Mouse (Mus musculus): ENCODE data around the gene Grhpr. TPM values are rescaled to one million over a fixed set of nuclear protein-coding genes. Genes with fewer than 3 reads are reported as not detected.
A peak's percentile ranks its signal among the peaks of the same experiment; 100 is the strongest.
"Not testable (repeated sequence)": the region's sequence is repeated elsewhere in the genome, so short reads cannot be mapped to it uniquely, and the experiment has no call there.

Gene Grhpr
- 89.0 and 89.3 TPM in 2 replicates for polyA plus RNA-seq (2016; fragmentation: Nextera tagmentation; extraction: Ambion mirVana)

GRCm38 (mm10) chr4:44981280-44981973 lies at the start of gene Grhpr:
TSS of gene Grhpr (plus strand) at chr4:44981395.
- ATAC-seq (ENCODE audit: insufficient number of reproducible peaks, low FRiP score) = peak; percentile 96
- peak within 1 kb of the TSS; percentile 64 for H3K4me3 ChIP-seq
- peaks cover 30% of the 10 kb centered on the region for H3K4me1 ChIP-seq (replicated peaks)
- H3K9ac ChIP-seq = peak within 1 kb of the TSS; percentile 80
- peaks cover 27% of the 10 kb centered on the region for H3K36me3 ChIP-seq
- no peaks in the 10 kb centered on the region for H3K9me3 ChIP-seq (replicated peaks)
- WGBS = 1% methylated on average over 40 of the region's 40 CpGs
- peak within 1 kb of the TSS; percentile 81 for H3K27ac ChIP-seq (ENCODE audit: poor library complexity, severe bottlenecking)
- H3K4me2 ChIP-seq = peak within 1 kb of the TSS; percentile 88
- H3K27me3 ChIP-seq (replicated peaks) = no peaks in the 10 kb centered on the region

- H3K27me3 ChIP-seq (replicated peaks) = no peaks in the 10 kb centered on the region
These were observed 49.5 kb upstream of the Grhpr start for GRCm38 (mm10) chr4:44931732-44932131.

GRCm38 (mm10) chr4:44938359-44939340 lies 42.5 kb upstream of the Grhpr start:
- Histone ChIP-seq H3K27ac (ENCODE audit: poor library complexity, severe bottlenecking) (no peak overlapping the region), H3K27me3 (replicated peaks) (no peaks in the 10 kb centered on the region; the same call in 1 of the 2 replicates), H3K9ac (no peak overlapping the region), H3K36me3 (peaks cover 6% of the 10 kb centered on the region; the same call in 1 of the 2 replicates), H3K4me2 (no peak overlapping the region), H3K9me3 (replicated peaks) (no peaks in the 10 kb centered on the region), H3K4me3 (no peak overlapping the region), H3K4me1 (replicated peaks) (no peaks in the 10 kb centered on the region)
- WGBS = 68% methylated on average over 8 of the region's 8 CpGs
- no peak for ATAC-seq (ENCODE audit: insufficient number of reproducible peaks, low FRiP score)

More at GRCm38 (mm10) chr4:44931732-44932131, 49.5 kb upstream of the Grhpr start:
- Histone ChIP-seq H3K9ac (no peak overlapping the region), H3K27ac (ENCODE audit: poor library complexity, severe bottlenecking) (no peak overlapping the region), H3K4me2 (no peak overlapping the region), H3K4me1 (replicated peaks) (no peaks in the 10 kb centered on the region), H3K9me3 (replicated peaks) (no peaks in the 10 kb centered on the region), H3K36me3 (peaks cover 52% of the 10 kb centered on the region), H3K4me3 (no peak overlapping the region)
- 92% methylated on average over 6 of the region's 6 CpGs for WGBS
- no peak for ATAC-seq (ENCODE audit: insufficient number of reproducible peaks, low FRiP score)

GRCm38 (mm10) chr4:44939576-44940249 lies 41.5 kb upstream of the Grhpr start:
- no peak for ATAC-seq (ENCODE audit: insufficient number of reproducible peaks, low FRiP score)
- Histone ChIP-seq H3K4me3 (no peak overlapping the region), H3K4me1 (replicated peaks) (no peaks in the 10 kb centered on the region), H3K9me3 (replicated peaks) (no peaks in the 10 kb centered on the region), H3K9ac (no peak overlapping the region), H3K36me3 (no peaks in the 10 kb centered on the region), H3K4me2 (no peak overlapping the region), H3K27me3 (replicated peaks) (no peaks in the 10 kb centered on the region; the same call in 1 of the 2 replicates), H3K27ac (ENCODE audit: poor library complexity, severe bottlenecking) (no peak overlapping the region)
- WGBS = 81% methylated on average over 14 of the region's 14 CpGs

GRCm38 (mm10) chr4:44940286-44940685 lies 40.9 kb upstream of the Grhpr start:
- WGBS = 72% methylated on average over 9 of the region's 9 CpGs

GRCm38 (mm10) chr4:44942237-44942636 lies 39.0 kb upstream of the Grhpr start:
- WGBS = 81% methylated on average over 1 of the region's 1 CpGs
- Histone ChIP-seq H3K27ac (ENCODE audit: poor library complexity, severe bottlenecking) (no peak overlapping the region), H3K9ac (no peak overlapping the region), H3K4me1 (replicated peaks) (no peaks in the 10 kb centered on the region), H3K4me2 (no peak overlapping the region), H3K9me3 (replicated peaks) (no peaks in the 10 kb centered on the region), H3K36me3 (no peaks in the 10 kb centered on the region), H3K27me3 (replicated peaks) (no peaks in the 10 kb centered on the region; the same call in 1 of the 2 replicates), H3K4me3 (no peak overlapping the region)
- no peak for ATAC-seq (ENCODE audit: insufficient number of reproducible peaks, low FRiP score)

More at GRCm38 (mm10) chr4:44940286-44940685, 40.9 kb upstream of the Grhpr start:
- Histone ChIP-seq H3K4me2 (no peak overlapping the region), H3K4me1 (replicated peaks) (no peaks in the 10 kb centered on the region), H3K9me3 (replicated peaks) (no peaks in the 10 kb centered on the region), H3K27ac (ENCODE audit: poor library complexity, severe bottlenecking) (no peak overlapping the region), H3K9ac (no peak overlapping the region), H3K27me3 (replicated peaks) (no peaks in the 10 kb centered on the region; the same call in 1 of the 2 replicates), H3K36me3 (no peaks in the 10 kb centered on the region), H3K4me3 (no peak overlapping the region)
- ATAC-seq (ENCODE audit: insufficient number of reproducible peaks, low FRiP score) = no peak

- Histone ChIP-seq H3K27ac (ENCODE audit: poor library complexity, severe bottlenecking) (no peak overlapping the region), H3K9ac (no peak overlapping the region), H3K27me3 (replicated peaks) (no peaks in the 10 kb centered on the region; the same call in 1 of the 2 replicates), H3K4me1 (replicated peaks) (no peaks in the 10 kb centered on the region), H3K4me2 (no peak overlapping the region), H3K9me3 (replicated peaks) (no peaks in the 10 kb centered on the region), H3K4me3 (no peak overlapping the region), H3K36me3 (no peaks in the 10 kb centered on the region)
- ATAC-seq (ENCODE audit: insufficient number of reproducible peaks, low FRiP score) = no peak
- 77% methylated on average over 6 of the region's 6 CpGs for WGBS
These were observed 37.7 kb upstream of the Grhpr start for GRCm38 (mm10) chr4:44943480-44943879.

GRCm38 (mm10) chr4:44944426-44945075 lies 36.6 kb upstream of the Grhpr start:
- Histone ChIP-seq H3K27ac (ENCODE audit: poor library complexity, severe bottlenecking) (no peak overlapping the region), H3K36me3 (no peaks in the 10 kb centered on the region), H3K27me3 (replicated peaks) (no peaks in the 10 kb centered on the region; the same call in 1 of the 2 replicates), H3K4me3 (no peak overlapping the region), H3K4me1 (replicated peaks) (no peaks in the 10 kb centered on the region), H3K9me3 (replicated peaks) (no peaks in the 10 kb centered on the region), H3K9ac (no peak overlapping the region), H3K4me2 (no peak overlapping the region)
- ATAC-seq (ENCODE audit: insufficient number of reproducible peaks, low FRiP score) = no peak
- WGBS = 73% methylated on average over 10 of the region's 10 CpGs

- H3K36me3 ChIP-seq; H3K9ac ChIP-seq; ATAC-seq (ENCODE audit: insufficient number of reproducible peaks, low FRiP score); H3K27me3 ChIP-seq (replicated peaks); H3K4me1 ChIP-seq (replicated peaks); H3K4me2 ChIP-seq; H3K27ac ChIP-seq (ENCODE audit: poor library complexity, severe bottlenecking); H3K4me3 ChIP-seq; H3K9me3 ChIP-seq (replicated peaks): not testable (repeated sequence)
- WGBS = 100% methylated on average over 2 of the region's 2 CpGs
These were observed 35.1 kb upstream of the Grhpr start for GRCm38 (mm10) chr4:44946126-44946525.

GRCm38 (mm10) chr4:44947464-44947863 lies 33.7 kb upstream of the Grhpr start:
- Histone ChIP-seq H3K27ac (ENCODE audit: poor library complexity, severe bottlenecking) (no peak overlapping the region), H3K4me1 (replicated peaks) (no peaks in the 10 kb centered on the region), H3K4me2 (no peak overlapping the region), H3K9ac (no peak overlapping the region), H3K9me3 (replicated peaks) (no peaks in the 10 kb centered on the region), H3K27me3 (replicated peaks) (no peaks in the 10 kb centered on the region), H3K4me3 (no peak overlapping the region), H3K36me3 (no peaks in the 10 kb centered on the region)
- WGBS = 88% methylated on average over 5 of the region's 5 CpGs
- no peak for ATAC-seq (ENCODE audit: insufficient number of reproducible peaks, low FRiP score)
